Mouse (Mus musculus) right cerebral cortex, postnatal 25 days (tissue): ENCODE measurements around the gene Lrguk.

Experiments
- DNase-seq: peaks from one replicate; pipeline ENCODE4 v3.0.0; 2022

The Lrguk gene

DNA sequence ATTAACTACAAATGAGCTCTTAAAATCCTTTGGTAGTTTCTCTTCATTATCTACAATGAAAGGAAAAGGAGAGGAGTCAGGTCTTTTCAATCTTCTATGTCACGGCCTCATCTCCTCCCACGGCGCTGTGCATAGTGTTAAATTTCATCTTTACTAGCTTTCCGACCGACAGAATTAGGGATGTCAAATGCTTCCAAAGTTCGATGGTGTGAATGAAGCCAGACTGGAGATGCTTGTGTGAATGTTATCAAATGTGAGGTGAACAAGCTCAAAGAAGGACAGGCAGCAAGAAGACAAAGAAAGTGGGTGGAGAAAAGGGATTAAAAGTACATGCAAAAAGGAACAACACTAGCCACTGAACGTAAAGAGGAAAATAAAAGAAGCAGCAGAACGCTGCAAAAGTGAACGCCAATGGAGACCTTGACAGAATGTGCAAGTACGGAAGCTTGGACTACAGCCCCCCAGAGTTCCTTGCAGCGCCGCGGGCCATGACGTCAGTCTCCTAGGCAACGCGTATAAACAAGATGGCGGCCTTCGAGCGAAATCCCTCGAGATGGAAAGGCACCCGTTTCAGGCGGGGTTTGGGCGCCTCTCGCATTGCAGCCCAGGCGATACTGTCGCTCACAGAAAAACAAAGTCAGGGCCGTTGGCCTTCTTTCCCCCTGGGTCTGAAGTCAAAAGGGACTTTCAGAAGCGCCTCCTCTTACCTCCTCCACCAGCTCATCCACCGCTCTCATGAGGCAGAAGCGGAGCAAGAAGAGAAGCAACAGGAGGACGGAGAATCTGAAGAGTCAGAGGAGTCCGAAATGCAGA is at the start of gene Lrguk:
TSS of gene Lrguk (plus strand) at position 516 of the 813 bp plus-strand sequence.
- peak; percentile 88 for DNase-seq

DNA sequence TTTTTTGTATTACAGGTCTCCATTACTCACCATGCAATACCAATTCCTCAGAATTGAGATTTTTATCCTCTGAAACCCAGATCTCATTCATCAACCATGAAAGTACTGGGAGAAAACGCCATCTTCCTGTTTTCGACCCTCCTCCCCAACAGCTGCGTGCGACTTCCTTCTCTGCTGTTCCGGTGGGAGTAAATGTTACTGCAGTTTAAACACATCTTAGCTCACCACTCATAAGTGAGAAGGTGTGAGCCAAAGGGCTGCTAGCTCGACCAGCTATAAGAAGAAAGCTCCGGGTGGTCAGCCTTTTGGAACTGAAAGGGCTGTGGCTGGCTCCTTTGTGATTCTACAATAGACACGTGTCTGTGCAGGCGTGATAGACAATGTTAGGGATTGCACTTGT is 46.5 kb upstream of the Lrguk start:
- DNase-seq = no peak

DNA sequence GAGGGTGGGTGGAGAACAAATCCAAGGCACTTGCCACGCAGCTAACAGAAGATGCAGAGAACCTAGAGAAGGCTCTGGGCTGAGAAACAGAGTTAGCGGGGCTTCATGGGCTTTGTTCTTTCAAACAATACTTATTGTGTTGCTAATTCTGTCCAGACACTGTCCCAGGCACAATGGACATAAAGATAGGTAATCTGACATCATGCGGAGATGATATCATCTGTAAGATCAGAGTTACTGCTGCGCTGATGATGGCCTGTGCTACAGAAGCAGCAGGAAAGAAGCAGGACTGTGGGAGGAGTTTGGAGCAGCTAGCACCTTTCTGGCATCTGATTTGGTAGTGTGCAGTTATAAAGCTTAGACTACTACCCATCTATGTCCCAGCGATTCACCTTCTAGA is 42.1 kb upstream of the Lrguk start:
- DNase-seq = no peak

DNA sequence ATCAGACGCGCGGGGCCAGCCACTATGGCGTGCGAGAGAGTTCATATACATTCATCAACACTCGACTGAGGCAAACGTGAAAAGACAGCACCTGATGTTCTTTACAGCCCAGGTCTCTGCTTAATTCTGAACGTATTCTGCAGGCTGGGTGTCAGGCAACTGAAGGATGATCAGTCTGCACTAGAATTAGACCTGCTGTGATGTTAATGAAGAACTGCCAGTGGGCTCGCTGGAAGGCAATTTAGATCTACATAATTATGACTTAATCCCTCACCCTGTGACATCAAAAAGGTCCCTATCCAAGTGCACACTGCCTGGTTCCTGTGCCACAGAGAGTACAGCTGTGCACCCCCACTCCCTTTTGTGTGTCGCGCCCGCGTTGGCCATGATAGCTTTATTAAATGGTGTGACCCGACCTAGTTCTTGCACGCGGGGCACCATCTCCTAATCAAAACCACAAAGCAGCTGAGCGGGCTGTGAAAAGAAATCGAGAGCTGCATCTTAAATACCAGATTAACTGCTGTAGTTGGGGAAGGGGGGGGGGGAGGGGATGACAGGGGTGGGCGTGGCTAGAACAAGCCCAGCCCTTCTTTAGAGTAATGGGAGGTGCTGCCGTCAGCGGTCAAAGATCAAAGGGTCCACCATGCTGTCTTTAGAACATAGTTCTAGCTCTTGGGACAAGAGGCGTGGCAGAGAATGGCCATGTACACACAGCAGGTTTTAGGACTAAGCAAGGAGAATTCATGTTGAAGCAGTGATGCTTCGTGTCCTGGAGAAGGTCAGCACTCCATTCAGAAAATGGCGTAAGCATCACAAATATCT is 36.8 kb upstream of the Lrguk start:
- DNase-seq = no peak

DNA sequence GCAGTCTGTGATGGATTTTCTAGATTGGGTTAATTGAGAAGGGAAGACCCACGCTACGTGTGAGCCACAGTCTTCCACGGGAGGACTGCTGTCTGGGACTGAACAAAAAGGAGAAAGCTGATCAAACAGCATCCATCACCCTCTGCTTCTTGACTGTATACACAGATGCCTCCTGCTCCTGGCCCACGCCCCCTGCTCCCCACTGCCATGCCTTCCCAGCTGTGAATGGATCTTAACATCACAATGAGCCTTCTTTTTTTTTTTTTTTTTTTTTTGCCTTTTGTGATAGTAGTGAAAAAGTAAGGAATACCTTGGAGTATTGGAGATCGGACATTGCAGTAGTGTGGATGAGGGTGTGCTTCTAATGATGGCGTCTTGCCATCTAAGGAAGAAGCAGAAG is 35.4 kb upstream of the Lrguk start:
- DNase-seq = no peak

DNA sequence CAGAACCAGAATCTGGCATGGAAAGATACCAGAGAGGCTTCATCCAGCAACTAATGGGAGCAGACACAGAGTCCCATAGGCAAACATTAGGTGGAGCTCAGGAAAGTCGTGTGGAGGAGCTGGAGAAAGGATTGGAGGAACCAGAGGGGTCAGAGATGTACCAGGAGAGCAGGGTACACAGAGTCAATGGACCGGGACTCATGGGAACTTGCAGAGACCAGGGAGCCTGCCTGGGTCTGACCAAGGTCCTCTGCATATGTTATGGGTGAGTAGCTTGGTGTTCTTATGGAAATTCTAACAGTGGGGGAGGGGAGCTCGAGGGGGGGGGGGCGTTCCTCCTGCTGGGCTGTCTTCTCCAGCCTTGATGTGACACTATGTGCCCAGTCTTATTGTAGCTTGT is 30.7 kb upstream of the Lrguk start:
- DNase-seq = no peak

DNA sequence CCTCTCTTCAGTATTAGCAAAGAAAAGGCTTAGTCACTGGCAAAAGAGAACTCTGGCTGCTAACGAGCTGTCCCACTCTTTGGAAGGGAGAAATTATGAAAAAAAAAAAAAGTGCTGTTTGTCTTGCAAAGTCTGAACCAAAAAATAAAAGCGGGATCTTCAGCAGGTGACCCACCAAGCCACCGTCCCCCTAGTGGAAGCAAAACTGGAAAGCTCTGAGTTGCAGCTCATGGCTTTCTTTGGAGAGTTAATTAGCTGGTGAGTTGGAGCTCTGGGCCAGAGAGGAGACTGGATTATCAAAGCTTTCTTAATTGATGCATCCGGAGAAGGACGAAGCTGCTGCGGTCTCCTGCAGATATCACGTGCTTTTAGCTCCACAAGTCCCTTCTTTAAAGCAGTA is 29.7 kb upstream of the Lrguk start:
- no peak for DNase-seq

DNA sequence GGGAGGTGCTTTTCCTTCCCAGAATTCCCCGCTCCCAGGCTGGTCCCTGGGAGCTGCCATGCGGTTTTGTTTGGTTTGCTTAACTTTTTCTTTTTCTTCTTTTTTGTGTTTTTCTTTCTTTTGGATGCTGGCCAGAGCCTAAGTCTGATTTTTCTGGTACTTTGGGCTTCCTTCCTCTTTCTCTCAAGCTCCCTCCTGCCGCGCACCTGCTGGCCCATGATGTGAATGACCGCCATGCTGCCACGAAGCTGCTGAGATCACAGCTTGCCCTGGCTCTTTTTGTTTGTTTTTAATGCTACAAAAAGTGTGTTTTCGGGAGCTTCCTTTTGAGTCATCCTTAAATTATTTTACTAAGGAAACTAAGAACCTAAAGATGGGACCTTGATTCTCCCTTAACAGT is 28.6 kb upstream of the Lrguk start:
- no peak for DNase-seq

DNA sequence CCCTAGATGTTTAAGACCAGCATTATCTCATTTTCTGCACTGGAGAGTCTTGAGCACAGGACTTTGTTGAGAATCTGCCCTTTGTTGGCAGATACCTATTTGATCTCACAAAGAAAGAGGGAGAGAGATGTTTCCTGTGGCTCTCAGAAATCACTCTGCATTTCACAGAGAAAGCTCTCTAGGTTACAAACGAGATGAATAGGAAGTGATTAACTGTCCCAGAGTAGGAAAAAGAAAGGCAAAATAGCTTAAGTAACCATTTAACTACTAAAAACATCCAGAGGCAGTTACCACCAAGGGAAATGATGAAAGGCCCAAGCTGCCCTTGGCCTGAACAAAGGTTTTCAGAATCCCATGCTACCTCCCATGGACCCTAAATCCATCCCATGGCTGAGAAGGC is 26.2 kb upstream of the Lrguk start:
- DNase-seq = no peak

DNA sequence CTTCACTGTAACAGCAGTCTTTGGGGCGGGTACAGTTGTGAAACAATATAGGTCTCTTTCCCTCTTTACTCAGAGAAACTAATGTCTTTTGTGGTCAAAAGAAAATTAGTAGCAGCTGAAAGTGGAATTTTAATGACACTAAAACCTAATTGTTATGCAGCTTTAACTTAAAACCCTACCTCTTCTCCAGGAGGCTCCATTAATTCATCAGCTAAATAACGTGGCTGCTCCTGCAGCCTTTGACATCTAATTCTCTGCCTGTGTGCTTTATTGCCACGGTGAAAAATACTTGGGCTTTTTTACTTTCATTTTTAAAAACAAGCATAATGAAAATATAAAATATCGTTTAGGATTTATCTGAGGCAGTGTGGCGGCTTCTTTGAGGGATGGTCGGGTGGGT is 15.8 kb upstream of the Lrguk start:
- DNase-seq = no peak

DNA sequence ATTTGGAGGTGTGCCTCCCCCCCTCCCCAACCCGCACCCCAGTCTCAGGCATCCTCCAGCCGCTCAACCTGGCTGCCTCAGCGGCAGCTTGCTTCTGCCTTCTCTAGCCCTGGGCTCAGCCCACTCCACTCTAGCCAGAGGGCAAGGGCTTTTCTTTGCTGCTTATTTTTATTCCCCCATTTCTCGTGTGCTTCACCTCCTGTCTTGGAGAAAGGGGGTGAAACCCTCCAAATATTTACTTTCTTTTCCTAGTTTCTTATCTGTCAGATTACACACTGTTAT is 439 bp downstream of the Lrguk start:
- DNase-seq = no peak

DNA sequence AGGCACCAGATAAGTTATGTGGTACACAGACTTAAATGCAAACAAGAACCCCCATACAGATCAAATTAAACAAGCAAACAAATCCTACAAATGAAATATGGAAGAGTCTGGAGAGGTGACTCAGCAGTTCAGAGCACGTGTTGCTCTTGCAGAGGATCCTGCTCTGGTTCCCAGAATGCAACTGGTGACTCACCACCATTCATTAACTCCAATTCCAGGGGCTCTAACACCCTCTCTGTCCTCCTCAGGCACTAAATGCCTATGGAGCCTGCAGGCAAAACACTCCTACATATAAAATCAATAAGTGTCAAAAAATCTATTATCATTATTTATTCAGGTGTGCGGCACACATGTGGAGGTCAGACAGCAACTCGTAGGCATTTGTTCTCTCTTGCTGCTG is 4.8 kb downstream of the Lrguk start:
- no peak for DNase-seq

DNA sequence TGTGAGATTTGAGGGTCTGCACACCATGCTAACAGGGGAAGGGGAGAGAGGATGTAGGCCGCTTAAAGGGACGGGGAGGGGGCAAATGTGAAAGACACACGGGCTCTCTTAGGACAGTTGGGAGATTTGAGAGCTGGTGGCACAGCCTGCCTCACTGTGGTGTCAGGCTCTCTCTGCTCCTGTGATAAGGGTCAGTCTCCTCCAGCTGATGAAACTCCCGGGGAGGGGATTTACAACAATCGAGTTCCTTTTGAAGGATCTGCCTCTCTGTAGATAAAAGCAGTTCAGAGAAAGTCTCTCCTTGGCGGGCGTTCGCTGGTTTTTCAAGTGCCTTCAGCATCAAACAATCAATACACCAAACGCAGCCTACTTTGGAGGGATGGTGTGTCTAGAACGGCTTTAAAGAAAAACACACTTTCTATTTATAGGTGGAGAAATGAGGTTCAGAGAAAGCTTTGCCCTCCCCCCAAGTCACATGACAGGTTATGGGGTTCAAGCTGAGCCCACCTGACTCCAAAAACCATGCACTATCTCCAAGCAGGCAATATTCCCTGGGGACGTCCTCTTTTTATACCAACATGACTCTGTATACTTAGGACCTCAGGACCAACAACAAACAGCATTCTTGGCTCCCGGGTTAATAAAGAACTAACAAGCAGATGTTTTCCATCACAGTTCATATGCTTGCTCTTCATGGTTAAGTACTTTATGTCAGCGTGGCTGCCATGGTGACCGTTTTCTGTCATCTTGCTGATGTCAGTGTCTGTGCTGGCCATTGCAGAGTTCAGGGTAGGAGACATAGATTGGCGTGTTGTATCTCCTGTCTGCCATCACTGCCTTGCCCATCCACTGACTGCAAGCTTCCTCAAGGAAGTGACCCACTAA is 5.6 kb downstream of the Lrguk start:
- no peak for DNase-seq

DNA sequence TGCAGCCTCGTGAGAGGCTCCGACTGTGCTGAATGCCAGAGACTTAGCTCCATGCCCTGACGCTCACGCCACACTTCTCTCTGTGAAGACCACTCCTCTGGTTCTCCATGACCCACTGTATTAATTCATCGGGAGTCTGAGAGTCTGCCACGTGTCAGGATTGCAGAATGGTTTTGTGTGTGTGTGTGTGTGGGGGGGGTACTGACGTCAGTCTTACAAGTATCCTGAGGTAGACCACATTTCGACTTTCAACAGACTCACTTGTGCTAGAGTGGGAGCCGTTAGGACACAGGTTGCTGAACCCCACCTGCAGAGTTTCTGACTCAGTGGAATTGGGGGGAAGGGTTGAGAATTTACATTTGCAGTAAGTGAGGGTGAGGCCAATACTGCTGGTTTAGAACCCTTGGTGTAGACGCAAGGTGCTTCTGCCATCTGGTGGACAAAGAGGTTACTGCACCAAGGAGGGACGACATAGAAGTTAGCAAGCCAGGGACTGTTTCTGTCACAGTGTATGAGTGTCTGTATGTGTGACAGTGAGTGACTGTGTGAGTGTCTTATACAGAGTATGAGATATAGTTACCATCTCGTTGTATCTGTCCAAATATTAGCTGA is 11.5 kb downstream of the Lrguk start:
- DNase-seq = peak; percentile 79

DNA sequence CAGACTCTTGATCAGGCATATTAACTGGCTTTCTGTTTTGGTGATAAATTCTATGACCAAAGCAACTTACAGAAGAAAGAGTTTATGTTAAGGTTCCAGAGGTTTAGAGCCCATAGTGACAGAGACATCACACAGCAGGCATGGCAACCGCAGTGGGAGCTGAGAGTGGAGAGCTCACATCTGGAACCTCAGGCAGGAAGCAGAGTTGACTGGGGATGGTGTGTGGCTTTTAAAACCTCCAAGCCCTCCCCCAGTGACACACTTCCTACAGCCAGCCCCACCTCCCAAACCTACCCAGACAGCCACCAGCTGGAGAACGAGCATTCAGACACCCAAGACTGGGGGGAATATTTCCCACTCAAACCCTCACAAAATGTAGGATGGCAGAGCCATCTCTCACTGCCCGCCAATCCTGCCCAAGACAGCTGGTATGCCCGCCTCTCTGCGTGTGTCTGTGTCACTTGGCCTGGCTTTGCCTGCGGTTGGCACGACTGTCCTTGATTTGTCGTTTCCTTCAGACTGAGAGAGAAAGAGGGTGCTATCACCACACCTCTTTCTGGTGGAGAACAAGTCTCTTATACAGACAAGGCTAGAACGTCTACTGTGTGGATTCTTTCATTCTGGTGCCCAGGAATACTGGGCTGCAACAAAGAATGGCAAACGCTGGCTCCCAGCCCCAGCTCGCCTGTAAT is 12.5 kb downstream of the Lrguk start:
- no peak for DNase-seq

DNA sequence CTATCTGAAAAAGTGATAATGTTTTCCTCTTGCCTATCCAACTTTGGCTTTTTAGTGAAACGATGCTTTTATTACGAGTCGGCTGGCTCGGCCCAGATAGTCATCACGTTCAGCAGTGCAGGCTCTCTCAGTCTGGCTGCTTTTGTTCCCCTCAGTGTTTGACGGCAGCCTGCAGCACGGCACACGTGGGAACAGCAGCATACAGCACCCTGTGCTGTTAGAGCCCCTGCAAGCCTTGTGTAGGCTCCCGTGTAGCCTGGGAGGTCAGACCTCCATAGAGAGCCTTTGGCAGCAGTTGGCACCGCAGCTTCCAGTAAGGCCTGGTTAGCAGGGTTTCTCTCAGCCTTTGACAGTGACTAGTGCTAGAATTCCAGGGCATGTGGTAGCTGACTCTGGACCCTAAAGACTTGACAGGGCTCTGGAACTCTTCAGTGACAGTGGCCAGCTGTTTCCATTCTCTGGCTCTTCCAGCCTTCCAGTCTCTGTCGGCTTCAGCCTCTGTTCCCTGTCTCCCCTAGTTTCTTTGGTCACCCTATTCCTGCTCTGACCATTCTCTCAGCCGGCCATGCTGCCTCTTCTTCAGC is 15.1 kb downstream of the Lrguk start:
- DNase-seq = no peak

DNA sequence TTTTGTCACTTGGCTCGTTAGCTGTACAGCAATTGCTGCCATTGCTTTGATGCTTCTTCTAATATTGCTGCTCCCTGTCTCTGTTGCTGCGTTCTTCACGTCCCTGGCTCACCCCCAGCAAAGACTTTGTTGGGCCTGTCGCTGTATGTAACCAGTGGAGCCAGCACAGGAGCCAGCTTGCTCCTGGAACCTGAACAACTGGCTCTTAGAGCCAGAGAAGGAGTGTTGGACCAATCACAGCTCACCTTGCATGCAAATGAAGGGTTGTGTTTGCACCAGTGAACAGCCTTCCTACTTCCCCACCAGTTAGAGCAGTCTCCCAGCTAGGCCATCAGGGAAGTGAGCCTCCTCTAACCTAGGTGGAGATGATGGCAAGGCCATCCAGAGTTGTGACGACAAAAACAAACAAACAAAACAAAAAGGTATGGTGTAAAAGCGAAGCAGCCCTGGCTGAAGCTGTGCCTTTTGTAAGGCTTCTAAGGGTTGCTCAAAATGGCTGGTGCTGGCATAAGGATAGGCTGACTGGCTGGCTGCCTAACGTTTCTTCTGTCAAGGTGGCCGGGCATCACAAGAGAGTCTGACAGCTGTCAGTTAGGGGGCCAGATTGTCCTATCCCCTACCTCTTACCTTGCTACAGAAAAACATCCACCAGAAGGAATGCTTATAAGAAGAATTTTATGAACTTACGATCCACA is 15.7 kb downstream of the Lrguk start:
- no peak for DNase-seq

DNA sequence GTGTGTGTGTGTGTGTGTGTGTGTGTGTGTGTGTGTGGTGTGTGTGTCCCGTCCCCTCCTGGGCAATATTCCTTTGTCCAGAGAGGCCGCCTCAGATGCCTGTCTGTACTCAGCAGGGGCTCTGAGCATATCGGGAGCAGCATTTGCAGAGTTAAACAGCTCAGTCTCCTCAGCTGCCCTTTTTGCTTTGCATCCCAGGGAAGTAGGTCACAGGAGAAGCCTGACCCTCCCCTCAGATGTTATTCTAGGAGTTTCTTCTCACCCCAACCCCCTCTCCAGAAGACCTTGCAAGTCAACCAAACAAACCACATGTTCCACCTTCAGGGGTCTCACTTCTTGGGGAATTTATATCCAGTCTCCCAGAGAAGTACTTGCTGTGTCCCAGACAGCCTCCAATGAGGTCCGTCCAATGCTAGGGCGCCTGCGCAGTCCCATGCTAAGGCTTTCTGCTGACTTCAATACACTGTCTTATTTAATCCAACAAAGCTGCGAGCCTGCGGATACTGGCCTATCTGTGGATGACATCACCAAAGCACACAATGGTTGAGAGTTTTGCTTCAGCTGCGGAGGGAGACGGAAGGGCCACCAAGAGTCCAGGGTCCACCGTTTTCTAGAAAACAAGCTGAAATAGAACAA is 17.4 kb downstream of the Lrguk start:
- DNase-seq = no peak

DNA sequence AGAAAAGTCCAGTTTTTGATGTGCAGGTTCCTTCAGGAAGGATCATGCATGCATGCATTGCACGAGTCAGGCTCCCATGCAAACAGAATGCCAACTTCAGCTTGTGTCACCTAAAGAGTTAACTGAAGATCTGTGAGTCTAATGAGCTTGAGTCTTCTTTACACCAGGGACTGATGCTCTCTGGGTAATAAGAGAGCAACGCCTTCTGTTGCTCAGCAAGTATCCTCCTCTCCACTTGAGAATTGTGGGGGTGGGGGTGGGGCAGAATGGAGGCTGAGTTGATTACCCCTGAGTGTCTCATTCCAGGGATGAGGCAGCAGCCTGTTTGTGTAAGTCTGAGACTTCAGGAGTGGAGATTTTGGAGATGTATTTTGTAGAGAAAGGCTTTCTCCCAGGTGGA is 20.2 kb downstream of the Lrguk start:
- no peak for DNase-seq

DNA sequence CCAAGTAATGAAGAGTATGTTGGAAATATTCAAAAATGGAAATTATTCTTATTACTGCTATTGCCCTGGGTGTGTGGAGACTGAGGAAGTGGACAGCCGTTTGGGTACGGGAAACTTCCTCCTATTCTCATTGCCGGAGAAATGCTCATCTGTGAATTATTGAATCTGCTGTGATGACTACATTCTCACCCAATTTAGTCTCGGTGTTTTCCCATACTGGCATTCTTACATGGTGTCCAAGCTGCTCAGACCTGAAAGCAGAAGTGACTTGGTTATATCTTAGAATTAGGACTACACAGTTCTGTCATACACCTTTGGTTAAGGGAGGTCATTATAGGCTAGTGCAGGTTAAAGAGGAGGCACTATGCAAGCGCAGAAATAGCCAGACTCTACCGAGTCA is 30.5 kb downstream of the Lrguk start:
- DNase-seq = no peak

DNA sequence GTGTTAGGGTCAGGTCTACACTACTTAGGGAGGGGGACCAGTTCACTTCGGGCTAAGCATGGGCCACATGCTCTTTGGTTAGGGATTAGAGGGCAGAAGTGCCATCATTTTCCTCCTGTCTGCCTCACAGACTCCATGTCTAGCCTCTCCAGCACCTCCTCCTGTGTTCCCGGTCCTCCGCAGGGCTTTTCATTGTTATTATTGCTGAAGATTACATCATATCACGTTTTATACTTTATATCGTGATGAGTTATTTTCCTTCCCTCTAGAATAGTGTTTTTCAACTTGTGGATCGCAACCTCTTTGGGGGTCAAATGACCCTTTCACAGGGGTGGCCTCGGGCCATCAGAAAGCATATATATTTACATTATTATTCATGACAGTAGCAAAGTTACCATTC is 37.5 kb downstream of the Lrguk start:
- DNase-seq = no peak
